8 mouse cellular contexts compared by ENCODE assay signal in genomic region chr13:64311266-64311665, GRCm38 (mm10). TPM values are rescaled to one million over a fixed set of nuclear protein-coding genes. Genes with fewer than 3 reads are reported as not detected.
DNase-seq lines count a peak whose midpoint lies in the region; ATAC-seq and TF ChIP-seq lines count a peak whose summit lies in the region.

No protein-coding gene starts in this region.

- peak overlapping the region; percentile 18; the same call in 1 of the 2 replicates for H3K27ac ChIP-seq in kidney, embryonic 15.5 days
- H3K27ac ChIP-seq in forebrain, embryonic 13.5 days = no peak overlapping the region
- no peak overlapping the region for H3K27ac ChIP-seq in limb, embryonic 14.5 days (replicated peaks; ENCODE audit: low read depth, low read length)

- ATAC-seq in kidney, embryonic 15.5 days (replicated peaks; ENCODE audit: low FRiP score) = no peak
- no peak for ATAC-seq in forebrain, embryonic 13.5 days
- ATAC-seq in limb, embryonic 14.5 days (ENCODE audit: low FRiP score, low read depth) = no peak

- no peaks in the 10 kb centered on the region for H3K9me3 ChIP-seq in kidney, embryonic 15.5 days (replicated peaks)
- H3K9me3 ChIP-seq in forebrain, embryonic 13.5 days (replicated peaks) = no peaks in the 10 kb centered on the region
- no peaks in the 10 kb centered on the region for H3K9me3 ChIP-seq in limb, embryonic 14.5 days (ENCODE audit: control insufficient read depth, low read length)

- H3K9ac ChIP-seq in kidney, embryonic 15.5 days = no peak overlapping the region
- no peak overlapping the region for H3K9ac ChIP-seq in forebrain, embryonic 13.5 days
- no peak overlapping the region for H3K9ac ChIP-seq in limb, embryonic 14.5 days (ENCODE audit: low read depth, low read length, severe bottlenecking)

- peaks cover 15% of the 10 kb centered on the region for H3K36me3 ChIP-seq in kidney, embryonic 15.5 days
- H3K36me3 ChIP-seq in forebrain, embryonic 13.5 days (ENCODE audit: poor library complexity, severe bottlenecking) = no peaks in the 10 kb centered on the region
- H3K36me3 ChIP-seq in limb, embryonic 14.5 days (ENCODE audit: control insufficient read depth, insufficient read depth, low read length) = peaks cover 17% of the 10 kb centered on the region
- no peaks in the 10 kb centered on the region for H3K36me3 ChIP-seq in myocyte (ENCODE audit: control insufficient read depth, insufficient read depth)

- peak overlapping the region; percentile 65 for H3K4me2 ChIP-seq in kidney, embryonic 15.5 days
- peak overlapping the region; percentile 61 for H3K4me2 ChIP-seq in forebrain, embryonic 13.5 days
- peak overlapping the region; percentile 74 for H3K4me2 ChIP-seq in limb, embryonic 14.5 days (replicated peaks; ENCODE audit: low read depth, low read length, severe bottlenecking)
- peak overlapping the region; percentile 62 for H3K4me2 ChIP-seq in myocyte (ENCODE audit: low read depth)

- no peak for TF ChIP-seq POLR2A in limb, embryonic 14.5 days (IDR thresholded peaks at IDR 0.05; ENCODE audit: borderline replicate concordance, extremely low read depth, insufficient read depth, insufficient read length)
- no peak for TF ChIP-seq POLR2A in myocyte (IDR thresholded peaks at IDR 0.05; ENCODE audit: insufficient read length, low read depth)

- peak overlapping the region; percentile 79 for H3K4me3 ChIP-seq in kidney, embryonic 15.5 days (replicated peaks)
- 0 out of 2 replicates have a peak overlapping the region, but pooled peaks have one; percentile 67 for H3K4me3 ChIP-seq in forebrain, embryonic 13.5 days
- H3K4me3 ChIP-seq in limb, embryonic 14.5 days (replicated peaks; ENCODE audit: low read length) = peak overlapping the region; percentile 76
- peak overlapping the region; percentile 71 for H3K4me3 ChIP-seq in myocyte

- peaks cover 31% of the 10 kb centered on the region for H3K4me1 ChIP-seq in kidney, embryonic 15.5 days
- H3K4me1 ChIP-seq in forebrain, embryonic 13.5 days = peaks cover 11% of the 10 kb centered on the region
- no peaks in the 10 kb centered on the region; the same call in 1 of the 2 replicates for H3K4me1 ChIP-seq in limb, embryonic 14.5 days (ENCODE audit: control insufficient read depth, insufficient read depth, low read length)

- WGBS in kidney, embryonic 15.5 days = 43% methylated on average over 1 of the region's 1 CpGs
- WGBS in forebrain, embryonic 13.5 days = 95% methylated on average over 1 of the region's 1 CpGs
- WGBS in limb, embryonic 14.5 days = 57% methylated on average over 1 of the region's 1 CpGs

- no peak overlapping the region for H3ac ChIP-seq in myocyte (ENCODE audit: control insufficient read depth, insufficient read length)

- DNase-seq in kidney, postnatal 4 days = no peak
- no peak for DNase-seq in limb, embryonic 14.5 days (ENCODE audit: low spot score)
- DNase-seq in adipocyte (ENCODE audit: low spot score) = no peak
- DNase-seq in gastrocnemius, postnatal 10 days = no peak
- DNase-seq in layer of hippocampus, adult 9-11 months = no peak

- no peaks in the 10 kb centered on the region for H3K27me3 ChIP-seq in kidney, embryonic 15.5 days
- H3K27me3 ChIP-seq in forebrain, embryonic 13.5 days = no peaks in the 10 kb centered on the region
- no peaks in the 10 kb centered on the region for H3K27me3 ChIP-seq in limb, embryonic 14.5 days (ENCODE audit: control insufficient read depth, insufficient read depth, low read length)
- H3K27me3 ChIP-seq in myocyte (ENCODE audit: control insufficient read depth, insufficient read depth, insufficient read length) = no peaks in the 10 kb centered on the region

- peaks cover 9% of the 10 kb centered on the region for H3K79me2 ChIP-seq in myocyte (ENCODE audit: control insufficient read depth, insufficient read depth)

TF ChIP-seq in myocyte, 11 proteins besides CTCF, POLR2A, EP300 and RAD21:
- TF ChIP-seq USF1 (IDR thresholded peaks at IDR 0.05; ENCODE audit: low read depth) (no peak), MAX (IDR thresholded peaks at IDR 0.05; ENCODE audit: low read depth) (no peak), REST (IDR thresholded peaks at IDR 0.05; ENCODE audit: insufficient read depth, insufficient read length) (no peak), MYOG (IDR thresholded peaks at IDR 0.05; ENCODE audit: control insufficient read depth in 1 of 3, insufficient read depth in 1 of 3, insufficient read length in 2 of 3, low read depth in 2 of 3) (no peak), E2F4 (IDR thresholded peaks at IDR 0.05; ENCODE audit: insufficient read depth) (no peak), POLR2AphosphoS2 (IDR thresholded peaks at IDR 0.05; ENCODE audit: insufficient read length, low read depth) (no peak)

RNA-seq across cellular contexts. Expression of gene Aaed1, which starts 1.2 kb away (rescaled TPM):
- 56.5 and 58.1 TPM in 2 replicates for polyA plus RNA-seq in kidney, embryonic 15.5 days (2015; fragmentation: Nextera tagmentation; extraction: Ambion mirVana)
- polyA plus RNA-seq in forebrain, embryonic 13.5 days (2015; fragmentation: Nextera tagmentation; extraction: Ambion mirVana) = 10.1 and 12.3 TPM in 2 replicates
- 19.3 and 19.8 TPM in 2 replicates for polyA plus RNA-seq in limb, embryonic 14.5 days (2012; rRNA removed)
- polyA plus RNA-seq in limb, embryonic 14.5 days (2014; fragmentation: Nextera tagmentation; extraction: Ambion mirVana) = 31.9 and 32.8 TPM in 2 replicates
- polyA plus RNA-seq in myocyte (2012; fragmentation: generic; extraction: Trizol) = 12.1 TPM
- total RNA-seq in gastrocnemius, postnatal 10 days (2021) = 10 to 100 TPM; 32.2 to 37.2 TPM

RNA-seq across cellular contexts. Expression of gene Cdc14b, which starts 36.2 kb away (rescaled TPM):
- 14.8 and 17.5 TPM in 2 replicates for polyA plus RNA-seq in kidney, embryonic 15.5 days (2015; fragmentation: Nextera tagmentation; extraction: Ambion mirVana)
- 3.8 and 5.5 TPM in 2 replicates for polyA plus RNA-seq in forebrain, embryonic 13.5 days (2015; fragmentation: Nextera tagmentation; extraction: Ambion mirVana)
- 15.3 TPM in 2 replicates for polyA plus RNA-seq in limb, embryonic 14.5 days (2012; rRNA removed)
- 16.1 and 18.2 TPM in 2 replicates for polyA plus RNA-seq in limb, embryonic 14.5 days (2014; fragmentation: Nextera tagmentation; extraction: Ambion mirVana)
- 4.4 TPM for polyA plus RNA-seq in myocyte (2012; fragmentation: generic; extraction: Trizol)
- 1 to 10 TPM; 4.5 to 6.8 TPM for total RNA-seq in gastrocnemius, postnatal 10 days (2021)

RNA-seq across cellular contexts. Expression of gene Ctsl, which starts 59.4 kb away (rescaled TPM):
- polyA plus RNA-seq in kidney, embryonic 15.5 days (2015; fragmentation: Nextera tagmentation; extraction: Ambion mirVana) = 306 and 318 TPM in 2 replicates
- 79.0 and 92.5 TPM in 2 replicates for polyA plus RNA-seq in forebrain, embryonic 13.5 days (2015; fragmentation: Nextera tagmentation; extraction: Ambion mirVana)
- polyA plus RNA-seq in limb, embryonic 14.5 days (2012; rRNA removed) = 113 and 161 TPM in 2 replicates
- polyA plus RNA-seq in limb, embryonic 14.5 days (2014; fragmentation: Nextera tagmentation; extraction: Ambion mirVana) = 228 and 249 TPM in 2 replicates
- polyA plus RNA-seq in myocyte (2012; fragmentation: generic; extraction: Trizol) = 778 TPM
- total RNA-seq in gastrocnemius, postnatal 10 days (2021) = 100 to 1,000 TPM; 145 to 162 TPM
